Mouse (Mus musculus) layer of hippocampus, adult 6 months (tissue): ENCODE measurements around the gene Zfp985. TPM values are rescaled to one million over a fixed set of nuclear protein-coding genes. Genes with fewer than 3 reads are reported as not detected.

Experiments used
- long read RNA-seq, 2 experiments: library from polyadenylated mRNA; unstranded; transcript quantifications; one replicate each; pipeline ENCODE4 v2.0.0; 2019 to 2020
- polyA plus RNA-seq: library from polyadenylated mRNA; unstranded; fragments of <200 nt; fragmentation: Nextera tagmentation; gene quantifications from 2 replicates; pipeline ENCODE4 v1.2.3, GENCODE M21; 2021

The Zfp985 gene
- polyA plus RNA-seq = not detected in 2 replicates
- long read RNA-seq, experiment 1 = 0 reads
- long read RNA-seq, experiment 2 = 0 reads

GRCm38 (mm10) chr4:147553071-147553470 lies at the start of gene Zfp985:
Zfp985 (plus strand) TSS chr4:147553277.

GRCm38 (mm10) chr4:147539918-147540317 lies 13.2 kb upstream of the Zfp985 start, which contains the start of gene Gm16503:
Gm16503 (plus strand) TSS chr4:147540218.

Other genes starting within 250 kb of the Zfp985 start
- gene Zfp988, start 247.6 kb upstream of the Zfp985 start, polyA plus RNA-seq = not detected in 2 replicates
- 0.13 TPM in 1 of 2 replicates, not detected in the other for gene Zfp978, start 192.0 kb upstream of the Zfp985 start, polyA plus RNA-seq
- gene Zfp982, start 60.9 kb upstream of the Zfp985 start, polyA plus RNA-seq = 0.95 and 1.2 TPM in 2 replicates
- gene Gm16503, start 13.1 kb upstream of the Zfp985 start, polyA plus RNA-seq = not detected in 2 replicates
- 0.38 and 0.60 TPM in 2 replicates for gene Zfp979, start 89.2 kb downstream of the Zfp985 start, polyA plus RNA-seq
- not detected in 2 replicates for gene Zfp534, start 149.3 kb downstream of the Zfp985 start, polyA plus RNA-seq